Mouse (Mus musculus): ENCODE data around the gene Lime1. TPM values are rescaled to one million over a fixed set of nuclear protein-coding genes. Genes with fewer than 3 reads are reported as not detected.
A peak's percentile ranks its signal among the peaks of the same experiment; 100 is the strongest.

Lime1 gene
- polyA plus RNA-seq (2015; fragmentation: Nextera tagmentation; extraction: Ambion mirVana): 22.6 and 26.7 TPM in 2 replicates

DNA sequence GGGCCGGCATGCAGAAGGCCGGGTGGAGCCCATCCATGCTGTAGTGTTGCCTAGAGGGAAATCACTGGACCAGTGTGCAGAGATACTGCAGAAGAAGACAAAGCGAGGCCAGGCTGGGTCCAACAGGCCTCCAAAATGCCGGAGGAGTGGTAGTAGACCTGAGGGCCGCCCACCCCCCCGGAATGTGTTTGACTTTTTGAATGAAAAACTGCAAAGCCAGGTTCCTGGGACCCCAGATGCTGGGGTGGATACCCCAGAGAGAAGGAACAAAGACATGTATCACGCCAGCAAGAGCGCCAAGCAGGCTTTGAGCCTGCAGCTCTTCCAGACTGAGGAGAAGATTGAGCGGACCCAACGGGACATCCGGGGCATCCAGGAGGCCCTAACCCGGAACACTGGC, at the start of gene Lime1:
TSS of gene Lime1 (plus strand) at position 301 of the 400 bp plus-strand sequence.
- Histone ChIP-seq H3K27ac (no peak within 1 kb of the TSS), H3K9me3 (replicated peaks) (no peaks in the 10 kb centered on the region), H3K9ac (no peak within 1 kb of the TSS), H3K4me1 (no peaks in the 10 kb centered on the region; the same call in 1 of the 2 replicates), H3K36me3 (peaks cover 67% of the 10 kb centered on the region), H3K4me2 (no peak within 1 kb of the TSS), H3K4me3 (replicated peaks) (no peak within 1 kb of the TSS), H3K27me3 (no peaks in the 10 kb centered on the region)
- 91% methylated on average over 12 of the region's 12 CpGs for WGBS
- no peak for ATAC-seq (replicated peaks; ENCODE audit: low FRiP score)

DNA sequence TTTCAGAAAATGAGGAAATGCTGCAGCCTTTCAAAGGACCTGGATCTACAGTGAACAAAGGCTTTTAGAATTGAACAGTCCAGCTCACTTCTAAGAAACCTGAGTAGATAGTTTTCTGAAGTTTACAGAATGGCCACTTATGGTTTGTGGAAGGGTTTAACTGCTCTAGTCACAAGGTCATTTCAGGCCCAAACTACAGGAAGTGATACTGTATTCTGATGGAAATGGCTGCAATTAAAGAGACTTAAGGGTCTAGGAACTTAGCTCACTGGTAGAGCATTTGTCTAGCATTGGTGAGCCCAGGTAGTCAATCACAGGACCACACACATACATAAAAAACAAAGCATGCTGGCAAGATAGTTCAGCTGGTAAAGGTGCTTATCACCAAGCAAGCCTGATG, 47.3 kb upstream of the Lime1 start:
- no peak for ATAC-seq (replicated peaks; ENCODE audit: low FRiP score)
- no peak overlapping the region for H3K27ac ChIP-seq
- no peak overlapping the region for H3K4me3 ChIP-seq (replicated peaks)
- H3K4me2 ChIP-seq: no peak overlapping the region
- H3K27me3 ChIP-seq: no peaks in the 10 kb centered on the region
- no peaks in the 10 kb centered on the region for H3K4me1 ChIP-seq
- H3K9me3 ChIP-seq (replicated peaks): no peaks in the 10 kb centered on the region
- H3K36me3 ChIP-seq: peaks cover 92% of the 10 kb centered on the region
- H3K9ac ChIP-seq: no peak overlapping the region

- 62% methylated on average over 3 of the region's 3 CpGs for WGBS
Observed at GRCm38 (mm10) chr2:181334023-181334422, 45.9 kb upstream of the Lime1 start.

DNA sequence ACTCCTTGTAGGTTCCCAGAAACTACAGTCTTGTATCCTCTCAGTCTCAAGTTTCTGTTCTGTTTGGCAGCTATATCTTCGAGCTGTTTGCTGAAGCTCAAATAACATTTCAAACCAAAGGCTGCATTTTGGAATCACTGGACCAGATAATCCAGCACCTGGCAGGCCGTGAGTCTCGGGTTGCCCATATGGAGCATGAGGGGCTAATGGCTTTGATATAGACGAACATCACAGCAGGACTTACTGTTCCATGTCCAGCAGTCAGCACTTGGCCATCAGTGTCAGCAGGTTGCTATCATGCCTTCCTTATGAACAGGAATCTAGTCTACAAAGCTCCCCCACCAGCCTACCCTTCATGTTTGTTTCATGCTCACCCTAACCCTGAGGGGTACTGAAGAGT, 39.5 kb upstream of the Lime1 start:
- H3K4me2 ChIP-seq: no peak overlapping the region
- H3K4me3 ChIP-seq (replicated peaks): no peak overlapping the region
- ATAC-seq (replicated peaks; ENCODE audit: low FRiP score): no peak
- peaks cover 92% of the 10 kb centered on the region for H3K36me3 ChIP-seq
- no peaks in the 10 kb centered on the region for H3K27me3 ChIP-seq
- 0 out of 2 replicates have a peak, but pooled peaks cover 3% of the 10 kb centered on the region for H3K4me1 ChIP-seq
- no peak overlapping the region for H3K9ac ChIP-seq
- WGBS: 55% methylated on average over 4 of the region's 4 CpGs
- H3K27ac ChIP-seq: no peak overlapping the region; the same call in 1 of the 2 replicates
- H3K9me3 ChIP-seq (replicated peaks): no peaks in the 10 kb centered on the region

More at GRCm38 (mm10) chr2:181334023-181334422, 45.9 kb upstream of the Lime1 start:
- no peak overlapping the region for H3K4me2 ChIP-seq
- no peak overlapping the region for H3K27ac ChIP-seq
- no peaks in the 10 kb centered on the region for H3K27me3 ChIP-seq
- H3K9me3 ChIP-seq (replicated peaks): no peaks in the 10 kb centered on the region
- no peaks in the 10 kb centered on the region for H3K4me1 ChIP-seq
- H3K9ac ChIP-seq: no peak overlapping the region
- ATAC-seq (replicated peaks; ENCODE audit: low FRiP score): no peak
- no peak overlapping the region for H3K4me3 ChIP-seq (replicated peaks)
- H3K36me3 ChIP-seq: peaks cover 93% of the 10 kb centered on the region

GRCm38 (mm10) chr2:181342766-181343165, 37.1 kb upstream of the Lime1 start:
- ATAC-seq (replicated peaks; ENCODE audit: low FRiP score): no peak
- no peaks in the 10 kb centered on the region for H3K27me3 ChIP-seq
- H3K36me3 ChIP-seq: peaks cover 87% of the 10 kb centered on the region
- H3K9ac ChIP-seq: no peak overlapping the region
- no peaks in the 10 kb centered on the region for H3K9me3 ChIP-seq (replicated peaks)
- H3K4me1 ChIP-seq: 0 out of 2 replicates have a peak, but pooled peaks cover 3% of the 10 kb centered on the region
- 94% methylated on average over 6 of the region's 6 CpGs for WGBS
- H3K27ac ChIP-seq: no peak overlapping the region
- no peak overlapping the region for H3K4me3 ChIP-seq (replicated peaks)
- no peak overlapping the region for H3K4me2 ChIP-seq

DNA sequence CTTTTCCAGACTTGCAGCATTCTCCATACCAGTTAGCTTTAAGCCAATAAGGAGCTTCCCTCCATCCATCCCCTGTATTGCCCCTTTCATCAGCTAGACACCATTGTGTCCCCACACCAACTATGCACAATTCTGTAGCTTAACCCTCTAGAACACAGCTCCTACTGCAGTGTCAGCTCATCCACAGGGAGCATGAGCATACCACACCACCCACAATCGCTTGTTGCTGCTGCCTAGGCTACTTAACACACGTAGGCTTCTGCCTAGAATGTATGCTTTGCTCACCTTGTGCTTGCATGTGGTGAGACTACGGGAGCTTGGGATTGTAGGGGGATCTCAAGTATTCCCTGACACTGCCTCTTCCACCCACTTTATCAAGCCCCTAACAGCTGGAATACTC, 23.1 kb upstream of the Lime1 start:
- 85% methylated on average over 3 of the region's 3 CpGs for WGBS
- no peak overlapping the region for H3K4me3 ChIP-seq (replicated peaks)
- H3K9me3 ChIP-seq (replicated peaks): no peaks in the 10 kb centered on the region
- ATAC-seq (replicated peaks; ENCODE audit: low FRiP score): no peak
- no peak overlapping the region for H3K4me2 ChIP-seq
- no peak overlapping the region for H3K9ac ChIP-seq
- no peaks in the 10 kb centered on the region for H3K4me1 ChIP-seq
- peaks cover 99% of the 10 kb centered on the region for H3K36me3 ChIP-seq
- no peak overlapping the region for H3K27ac ChIP-seq
- H3K27me3 ChIP-seq: no peaks in the 10 kb centered on the region

- WGBS: 82% methylated on average over 3 of the region's 3 CpGs
- ATAC-seq (replicated peaks; ENCODE audit: low FRiP score): no peak
Observed at GRCm38 (mm10) chr2:181363946-181364345, 15.9 kb upstream of the Lime1 start.

GRCm38 (mm10) chr2:181364487-181364859, 15.4 kb upstream of the Lime1 start:
- Histone ChIP-seq H3K9me3 (replicated peaks) (no peaks in the 10 kb centered on the region), H3K27ac (peak overlapping the region; percentile 96), H3K27me3 (no peaks in the 10 kb centered on the region), H3K4me1 (peaks cover 32% of the 10 kb centered on the region), H3K9ac (peak overlapping the region; percentile 91), H3K36me3 (peaks cover 53% of the 10 kb centered on the region), H3K4me3 (replicated peaks) (peak overlapping the region; percentile 92), H3K4me2 (peak overlapping the region; percentile 92)
- 0 out of 2 replicates have a peak, but pooled peaks have one; percentile 1 for ATAC-seq (replicated peaks; ENCODE audit: low FRiP score)
- WGBS: 7% methylated on average over 14 of the region's 14 CpGs

More at GRCm38 (mm10) chr2:181363946-181364345, 15.9 kb upstream of the Lime1 start:
- peaks cover 32% of the 10 kb centered on the region for H3K4me1 ChIP-seq
- H3K36me3 ChIP-seq: peaks cover 53% of the 10 kb centered on the region
- peak overlapping the region; percentile 92 for H3K4me3 ChIP-seq (replicated peaks)
- no peaks in the 10 kb centered on the region for H3K9me3 ChIP-seq (replicated peaks)
- H3K9ac ChIP-seq: peak overlapping the region; percentile 91
- no peaks in the 10 kb centered on the region for H3K27me3 ChIP-seq
- peak overlapping the region; percentile 92 for H3K4me2 ChIP-seq
- H3K27ac ChIP-seq: no peak overlapping the region

DNA sequence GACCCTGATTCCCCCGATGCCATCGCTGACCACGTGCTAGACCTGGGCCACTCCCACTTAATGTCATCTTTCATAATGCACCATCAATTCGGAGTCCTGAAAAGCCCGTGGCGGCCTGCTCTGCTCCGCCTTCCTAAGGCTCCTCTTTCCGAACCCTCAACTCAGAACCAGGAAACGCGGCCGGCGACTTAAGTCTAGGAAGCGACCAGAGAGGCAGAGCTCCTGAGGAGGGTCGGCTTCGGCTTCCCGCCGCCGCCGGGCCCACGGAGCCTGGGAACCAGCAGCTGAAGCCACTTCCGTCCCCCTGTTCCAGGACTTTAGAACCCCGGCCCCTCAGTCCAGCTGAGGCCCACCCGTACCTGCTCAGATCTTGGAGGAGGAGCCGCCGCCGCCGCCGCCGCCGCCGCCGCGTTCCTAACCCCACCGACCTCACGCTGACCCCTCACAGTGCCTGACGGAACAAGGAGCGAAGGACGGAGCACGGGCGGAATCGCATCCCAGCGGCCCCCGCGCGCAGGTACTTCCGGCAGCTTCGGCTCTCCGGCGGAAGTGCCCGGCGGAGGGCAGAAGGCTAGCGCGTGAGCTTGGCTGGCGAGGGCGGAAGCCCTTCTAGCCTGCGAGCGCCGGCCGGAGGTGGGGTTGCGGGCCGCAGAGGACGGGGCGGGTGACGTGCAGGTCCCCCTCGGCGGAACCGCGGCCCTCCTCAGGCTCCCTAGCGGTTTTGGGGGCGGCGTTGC, 14.8 kb upstream of the Lime1 start, which contains the start of the genes Zgpat and Arfrp1:
TSS of gene Zgpat (plus strand) at position 69 of the 737 bp plus-strand sequence.
TSS of gene Arfrp1 (minus strand) at position 545 of the 737 bp plus-strand sequence.
- Histone ChIP-seq H3K4me3 (replicated peaks) (peak within 1 kb of the TSS; percentile 92), H3K4me2 (peak within 1 kb of the TSS; percentile 92), H3K27ac (peak within 1 kb of the TSS; percentile 96), H3K27me3 (no peaks in the 10 kb centered on the region), H3K9ac (peak within 1 kb of the TSS; percentile 91), H3K36me3 (peaks cover 53% of the 10 kb centered on the region), H3K9me3 (replicated peaks) (no peaks in the 10 kb centered on the region), H3K4me1 (peaks cover 32% of the 10 kb centered on the region)
- ATAC-seq (replicated peaks; ENCODE audit: low FRiP score): peak; percentile 93
- WGBS: under 1% methylated on average over 55 of the region's 71 CpGs

GRCm38 (mm10) chr2:181365655-181366075, 14.2 kb upstream of the Lime1 start:
- peak overlapping the region; percentile 92 for H3K4me2 ChIP-seq
- H3K9me3 ChIP-seq (replicated peaks): no peaks in the 10 kb centered on the region
- under 1% methylated on average over 20 of the region's 20 CpGs for WGBS
- H3K27ac ChIP-seq: peak overlapping the region; percentile 96
- ATAC-seq (replicated peaks; ENCODE audit: low FRiP score): peak; percentile 67
- peaks cover 53% of the 10 kb centered on the region for H3K36me3 ChIP-seq
- peak overlapping the region; percentile 92 for H3K4me3 ChIP-seq (replicated peaks)
- no peaks in the 10 kb centered on the region for H3K27me3 ChIP-seq
- peak overlapping the region; percentile 91 for H3K9ac ChIP-seq
- H3K4me1 ChIP-seq: peaks cover 32% of the 10 kb centered on the region

GRCm38 (mm10) chr2:181370001-181370400, 9.9 kb upstream of the Lime1 start:
- no peaks in the 10 kb centered on the region for H3K9me3 ChIP-seq (replicated peaks)
- WGBS: 93% methylated on average over 5 of the region's 5 CpGs
- no peak for ATAC-seq (replicated peaks; ENCODE audit: low FRiP score)

GRCm38 (mm10) chr2:181375787-181376186, 4.1 kb upstream of the Lime1 start:
- Histone ChIP-seq H3K4me2 (no peak overlapping the region), H3K27me3 (no peaks in the 10 kb centered on the region), H3K4me1 (no peaks in the 10 kb centered on the region; the same call in 1 of the 2 replicates), H3K4me3 (replicated peaks) (no peak overlapping the region), H3K27ac (no peak overlapping the region), H3K9ac (no peak overlapping the region), H3K36me3 (peaks cover 41% of the 10 kb centered on the region), H3K9me3 (replicated peaks) (no peaks in the 10 kb centered on the region)
- ATAC-seq (replicated peaks; ENCODE audit: low FRiP score): no peak
- WGBS: 94% methylated on average over 2 of the region's 2 CpGs

More at GRCm38 (mm10) chr2:181370001-181370400, 9.9 kb upstream of the Lime1 start:
- peaks cover 36% of the 10 kb centered on the region for H3K36me3 ChIP-seq
- H3K4me1 ChIP-seq: peaks cover 24% of the 10 kb centered on the region
- no peak overlapping the region for H3K4me3 ChIP-seq (replicated peaks)
- no peak overlapping the region for H3K9ac ChIP-seq
- H3K27ac ChIP-seq: no peak overlapping the region
- H3K4me2 ChIP-seq: no peak overlapping the region
- H3K27me3 ChIP-seq: no peaks in the 10 kb centered on the region
